Mouse (Mus musculus): ENCODE measurements around the gene Cdh22.

GRCm38 (mm10) chr2:165252801-165253200, 18.1 kb upstream of the Cdh22 start:
- TF ChIP-seq GATA1 (IDR thresholded peaks at IDR 0.05; ENCODE audit: low read length): no peak
- no peak for TF ChIP-seq TAL1 (IDR thresholded peaks at IDR 0.05; ENCODE audit: low read length)

All from erythroblast, embryonic 14.5 days (primary cell).